Mouse (Mus musculus): Measurements from ENCODE around the gene Abca13.
"Not testable (repeated sequence)": the region's sequence is repeated elsewhere in the genome, so short reads cannot be mapped to it uniquely, and the experiment has no call there.

DNA sequence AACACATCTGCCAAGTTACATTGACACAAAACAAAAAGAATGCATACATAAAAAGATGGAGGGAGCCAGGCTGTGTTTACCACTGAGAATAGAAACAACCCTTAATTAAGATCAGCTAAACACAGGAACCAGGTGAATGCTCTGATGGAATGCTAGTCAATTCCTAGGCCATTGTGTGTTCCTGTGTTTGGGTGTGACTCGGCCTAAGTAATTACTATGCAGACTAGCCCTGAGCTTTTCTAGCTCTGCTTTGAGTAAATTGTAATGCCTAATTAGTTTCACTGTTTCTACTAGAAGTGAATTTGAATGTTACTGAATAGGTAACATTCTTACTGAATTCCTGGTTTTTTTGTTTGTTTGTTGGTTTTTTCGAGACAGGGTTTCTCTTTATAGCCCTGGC lies 323.2 kb downstream of the Abca13 start:
- not testable (repeated sequence) for TF ChIP-seq CTCF (IDR thresholded peaks at IDR 0.05; ENCODE audit: low read depth, low read length); POLR2A (IDR thresholded peaks at IDR 0.05; ENCODE audit: extremely low read depth, insufficient read depth, low read length)
